In genomic region chr11:120457370-120457769, GRCm38 (mm10) we compare ENCODE assay signal across 8 mouse cellular contexts. TPM values are rescaled to one million over a fixed set of nuclear protein-coding genes. Genes with fewer than 3 reads are reported as not detected.
DNase-seq lines count a peak whose midpoint lies in the region; ATAC-seq and TF ChIP-seq lines count a peak whose summit lies in the region.

No protein-coding gene starts in this region.

- peak overlapping the region; percentile 95 for H3K9ac ChIP-seq in heart, embryonic 15.5 days
- peak overlapping the region; percentile 90 for H3K9ac ChIP-seq in intestine, embryonic 14.5 days (ENCODE audit: low read length)
- H3K9ac ChIP-seq in midbrain, embryonic 16.5 days (ENCODE audit: low read depth, low read length), result peak overlapping the region; percentile 99

- TF ChIP-seq POLR2A in cortical plate, adult 2 months (IDR thresholded peaks at IDR 0.05; ENCODE audit: extremely low read depth, insufficient read depth, low read length), result no peak

- peak overlapping the region; percentile 89 for H3K4me3 ChIP-seq in heart, embryonic 15.5 days
- H3K4me3 ChIP-seq in cortical plate, adult 2 months (ENCODE audit: insufficient read depth, low read length), result peak overlapping the region; percentile 98
- H3K4me3 ChIP-seq in intestine, embryonic 14.5 days (ENCODE audit: low read depth, low read length), result peak overlapping the region; percentile 96
- peak overlapping the region; percentile 91 for H3K4me3 ChIP-seq in midbrain, embryonic 16.5 days (ENCODE audit: low read depth, low read length)

- H3K4me2 ChIP-seq in heart, embryonic 15.5 days, result peak overlapping the region; percentile 89
- peak overlapping the region; percentile 92 for H3K4me2 ChIP-seq in intestine, embryonic 14.5 days (ENCODE audit: low read length)
- peak overlapping the region; percentile 94 for H3K4me2 ChIP-seq in midbrain, embryonic 16.5 days (ENCODE audit: low read length)

- 0 out of 2 replicates have a peak, but pooled peaks have one; percentile 25 for ATAC-seq in heart, embryonic 15.5 days (replicated peaks; ENCODE audit: insufficient number of reproducible peaks, insufficient read depth, low FRiP score, low read depth)
- ATAC-seq in intestine, embryonic 14.5 days (replicated peaks; ENCODE audit: low FRiP score, low TSS enrichment, low read depth), result 0 out of 2 replicates have a peak, but pooled peaks have one; percentile 2
- ATAC-seq in midbrain, embryonic 16.5 days, result peak; percentile 14; the same call in 1 of the 2 replicates

- 21% methylated on average over 14 of the region's 14 CpGs for WGBS in heart, embryonic 15.5 days
- 30% methylated on average over 14 of the region's 14 CpGs for WGBS in intestine, embryonic 14.5 days
- 33% methylated on average over 14 of the region's 14 CpGs for WGBS in midbrain, embryonic 16.5 days

- no peak for DNase-seq in heart, postnatal 36 days
- DNase-seq in intestine, embryonic 14.5 days (ENCODE audit: low spot score), result no peak
- no peak for DNase-seq in layer of hippocampus, adult 18-20 months (ENCODE audit: low spot score in 2 of 2)
- DNase-seq in cerebellum, adult 11-12 months, result no peak
- no peak for DNase-seq in urinary bladder, postnatal 10 days (ENCODE audit: low spot score)

- TF ChIP-seq CTCF in cortical plate, adult 2 months (IDR thresholded peaks at IDR 0.05; ENCODE audit: extremely low read depth, insufficient read depth, low read length), result no peak

- no peaks in the 10 kb centered on the region for H3K27me3 ChIP-seq in heart, embryonic 15.5 days
- no peaks in the 10 kb centered on the region for H3K27me3 ChIP-seq in intestine, embryonic 14.5 days (replicated peaks; ENCODE audit: control insufficient read depth, insufficient read depth, low read length)
- no peaks in the 10 kb centered on the region for H3K27me3 ChIP-seq in midbrain, embryonic 16.5 days (ENCODE audit: control insufficient read depth, insufficient read depth, low read depth, low read length)

- H3K36me3 ChIP-seq in heart, embryonic 15.5 days, result peaks cover 21% of the 10 kb centered on the region
- H3K36me3 ChIP-seq in intestine, embryonic 14.5 days (ENCODE audit: control insufficient read depth, insufficient read depth, low read length), result peaks cover 27% of the 10 kb centered on the region
- H3K36me3 ChIP-seq in midbrain, embryonic 16.5 days (ENCODE audit: control insufficient read depth, insufficient read depth, low read length), result peaks cover 12% of the 10 kb centered on the region

- peaks cover 27% of the 10 kb centered on the region for H3K4me1 ChIP-seq in heart, embryonic 15.5 days (replicated peaks)
- peaks cover 1% of the 10 kb centered on the region; the same call in 1 of the 2 replicates for H3K4me1 ChIP-seq in cortical plate, adult 2 months (ENCODE audit: control insufficient read depth, insufficient read depth, low read length)
- peaks cover 13% of the 10 kb centered on the region; the same call in 1 of the 2 replicates for H3K4me1 ChIP-seq in intestine, embryonic 14.5 days (replicated peaks; ENCODE audit: control insufficient read depth, insufficient read depth, low read length)
- H3K4me1 ChIP-seq in midbrain, embryonic 16.5 days (ENCODE audit: control insufficient read depth, insufficient read depth, low read length), result peaks cover 20% of the 10 kb centered on the region

- intact Hi-C loops in heart, postnatal 36 days (cut with DNase I), result no loop called here

- peak overlapping the region; percentile 95 for H3K27ac ChIP-seq in heart, embryonic 15.5 days
- peak overlapping the region; percentile 87 for H3K27ac ChIP-seq in cortical plate, adult 2 months (ENCODE audit: insufficient read depth, low read length)
- peak overlapping the region; percentile 71 for H3K27ac ChIP-seq in intestine, embryonic 14.5 days (ENCODE audit: low read depth)
- H3K27ac ChIP-seq in midbrain, embryonic 16.5 days (ENCODE audit: low read length), result peak overlapping the region; percentile 88

- H3K9me3 ChIP-seq in heart, embryonic 15.5 days (replicated peaks), result no peaks in the 10 kb centered on the region
- no peaks in the 10 kb centered on the region for H3K9me3 ChIP-seq in intestine, embryonic 14.5 days (ENCODE audit: control insufficient read depth, low read length)
- H3K9me3 ChIP-seq in midbrain, embryonic 16.5 days (replicated peaks; ENCODE audit: control insufficient read depth, low read length, poor library complexity, severe bottlenecking), result no peaks in the 10 kb centered on the region

RNA-seq across cellular contexts. Expression of gene Oxld1, which starts 0.5 kb away (rescaled TPM):
- 18.1 and 21.4 TPM in 2 replicates for polyA plus RNA-seq in heart, embryonic 15.5 days (2015; fragmentation: Nextera tagmentation; extraction: Ambion mirVana)
- total RNA-seq in heart, postnatal 36 days (2021), result 10 to 100 TPM; 54.1 to 61.4 TPM
- 15.0 and 17.4 TPM in 2 replicates for polyA plus RNA-seq in cortical plate, adult 2 months (2012; rRNA removed)
- 16.5 and 17.5 TPM in 2 replicates for polyA plus RNA-seq in intestine, embryonic 14.5 days (2014; fragmentation: Nextera tagmentation; extraction: Ambion mirVana)
- polyA plus RNA-seq in midbrain, embryonic 16.5 days (2015; fragmentation: Nextera tagmentation; extraction: Ambion mirVana), result 10.9 and 11.7 TPM in 2 replicates
- 10 to 100 TPM; 13.1 to 13.5 TPM for total RNA-seq in layer of hippocampus, adult 18-20 months (2021)

RNA-seq across cellular contexts. Expression of gene Ccdc137, which starts 0.5 kb away (rescaled TPM):
- 22.1 and 26.5 TPM in 2 replicates for polyA plus RNA-seq in heart, embryonic 15.5 days (2015; fragmentation: Nextera tagmentation; extraction: Ambion mirVana)
- total RNA-seq in heart, postnatal 36 days (2021), result 1 to 10 TPM; 5.9 to 6.4 TPM
- 27.6 and 28.5 TPM in 2 replicates for polyA plus RNA-seq in cortical plate, adult 2 months (2012; rRNA removed)
- 30.5 and 31.2 TPM in 2 replicates for polyA plus RNA-seq in intestine, embryonic 14.5 days (2014; fragmentation: Nextera tagmentation; extraction: Ambion mirVana)
- polyA plus RNA-seq in midbrain, embryonic 16.5 days (2015; fragmentation: Nextera tagmentation; extraction: Ambion mirVana), result 25.4 and 28.2 TPM in 2 replicates
- total RNA-seq in layer of hippocampus, adult 18-20 months (2021), result 10 to 100 TPM; 24.6 to 32.9 TPM

RNA-seq across cellular contexts. Expression of gene Pde6g, which starts 4.1 kb away (rescaled TPM):
- polyA plus RNA-seq in heart, embryonic 15.5 days (2015; fragmentation: Nextera tagmentation; extraction: Ambion mirVana), result 0.14 and 0.29 TPM in 2 replicates
- total RNA-seq in heart, postnatal 36 days (2021), result under 1 TPM in 1 of 2 experiments, not detected in 1; 0.75 TPM
- polyA plus RNA-seq in cortical plate, adult 2 months (2012; rRNA removed), result 0.59 and 0.81 TPM in 2 replicates
- not detected in 2 replicates for polyA plus RNA-seq in intestine, embryonic 14.5 days (2014; fragmentation: Nextera tagmentation; extraction: Ambion mirVana)
- polyA plus RNA-seq in midbrain, embryonic 16.5 days (2015; fragmentation: Nextera tagmentation; extraction: Ambion mirVana), result 0.34 and 0.36 TPM in 2 replicates
- under 1 TPM; 0.43 to 0.82 TPM for total RNA-seq in layer of hippocampus, adult 18-20 months (2021)

RNA-seq across cellular contexts. Expression of gene Arl16, which starts 10.0 kb away (rescaled TPM):
- polyA plus RNA-seq in heart, embryonic 15.5 days (2015; fragmentation: Nextera tagmentation; extraction: Ambion mirVana), result 26.7 and 37.5 TPM in 2 replicates
- 10 to 100 TPM in 1 of 2 experiments, 1 to 10 TPM in 1; 8.6 to 12.2 TPM for total RNA-seq in heart, postnatal 36 days (2021)
- 46.0 and 46.2 TPM in 2 replicates for polyA plus RNA-seq in cortical plate, adult 2 months (2012; rRNA removed)
- 46.0 and 46.8 TPM in 2 replicates for polyA plus RNA-seq in intestine, embryonic 14.5 days (2014; fragmentation: Nextera tagmentation; extraction: Ambion mirVana)
- polyA plus RNA-seq in midbrain, embryonic 16.5 days (2015; fragmentation: Nextera tagmentation; extraction: Ambion mirVana), result 51.5 and 58.7 TPM in 2 replicates
- total RNA-seq in layer of hippocampus, adult 18-20 months (2021), result 10 to 100 TPM; 53.0 to 53.6 TPM

RNA-seq across cellular contexts. Expression of gene Tspan10, which starts 14.9 kb away (rescaled TPM):
- 0.09 TPM in 1 of 2 replicates, not detected in the other for polyA plus RNA-seq in heart, embryonic 15.5 days (2015; fragmentation: Nextera tagmentation; extraction: Ambion mirVana)
- 1 to 10 TPM in 1 of 2 experiments, under 1 TPM in 1; 0.35 to 1.2 TPM for total RNA-seq in heart, postnatal 36 days (2021)
- 0.15 TPM in 1 of 2 replicates, not detected in the other for polyA plus RNA-seq in cortical plate, adult 2 months (2012; rRNA removed)
- not detected in 2 replicates for polyA plus RNA-seq in intestine, embryonic 14.5 days (2014; fragmentation: Nextera tagmentation; extraction: Ambion mirVana)
- not detected in 2 replicates for polyA plus RNA-seq in midbrain, embryonic 16.5 days (2015; fragmentation: Nextera tagmentation; extraction: Ambion mirVana)
- total RNA-seq in layer of hippocampus, adult 18-20 months (2021), result not detected
